Mouse (Mus musculus): ENCODE results near the gene St6galnac5. TPM values are rescaled to one million over a fixed set of nuclear protein-coding genes. Genes with fewer than 3 reads are reported as not detected.

The St6galnac5 gene
- polyA plus RNA-seq, 1 experiment, result 0.28 TPM

- TF ChIP-seq POLR2A (IDR thresholded peaks at IDR 0.05; ENCODE audit: low read depth, low read length), result no peak
- no peak for TF ChIP-seq CTCF (IDR thresholded peaks at IDR 0.05; ENCODE audit: extremely low read depth, insufficient read length, insufficient replicate concordance, low read depth, low read length)
- no peaks in the 10 kb centered on the region for H3K27me3 ChIP-seq (ENCODE audit: control insufficient read depth, insufficient read depth, low read length)
- no peaks in the 10 kb centered on the region for H3K36me3 ChIP-seq (ENCODE audit: control insufficient read depth, insufficient read depth, low read length)
- H3K27ac ChIP-seq (ENCODE audit: insufficient read depth, low read depth, low read length), result peak overlapping the region; percentile 79
- WGBS, result 66% methylated on average over 10 of the region's 10 CpGs
- H3K4me1 ChIP-seq (ENCODE audit: control insufficient read depth, insufficient read depth, insufficient read length, low read length), result no peaks in the 10 kb centered on the region
- peak overlapping the region; percentile 30 for H3K4me3 ChIP-seq (ENCODE audit: low read depth, low read length)
Measured at GRCm38 (mm10) chr3:152929256-152929787, 52.7 kb downstream of the St6galnac5 start.

- no peak overlapping the region for H3K4me3 ChIP-seq (ENCODE audit: low read depth, low read length)
- WGBS, result 69% methylated on average over 13 of the region's 13 CpGs
- TF ChIP-seq CTCF (IDR thresholded peaks at IDR 0.05; ENCODE audit: extremely low read depth, insufficient read length, insufficient replicate concordance, low read depth, low read length) (no peak), POLR2A (IDR thresholded peaks at IDR 0.05; ENCODE audit: low read depth, low read length) (no peak)
Measured at GRCm38 (mm10) chr3:152928287-152928975, 53.6 kb downstream of the St6galnac5 start.

GRCm38 (mm10) chr3:152926166-152926565 is 55.9 kb downstream of the St6galnac5 start:
- H3K27ac ChIP-seq (ENCODE audit: insufficient read depth, low read depth, low read length), result no peak overlapping the region
- no peaks in the 10 kb centered on the region for H3K4me1 ChIP-seq (ENCODE audit: control insufficient read depth, insufficient read depth, insufficient read length, low read length)
- H3K27me3 ChIP-seq (ENCODE audit: control insufficient read depth, insufficient read depth, low read length), result no peaks in the 10 kb centered on the region
- TF ChIP-seq POLR2A (IDR thresholded peaks at IDR 0.05; ENCODE audit: low read depth, low read length) (no peak), CTCF (IDR thresholded peaks at IDR 0.05; ENCODE audit: extremely low read depth, insufficient read length, insufficient replicate concordance, low read depth, low read length) (no peak)
- H3K36me3 ChIP-seq (ENCODE audit: control insufficient read depth, insufficient read depth, low read length), result no peaks in the 10 kb centered on the region
- 45% methylated on average over 4 of the region's 4 CpGs for WGBS
- no peak overlapping the region for H3K4me3 ChIP-seq (ENCODE audit: low read depth, low read length)

More at GRCm38 (mm10) chr3:152928287-152928975, 53.6 kb downstream of the St6galnac5 start:
- Histone ChIP-seq H3K27me3 (ENCODE audit: control insufficient read depth, insufficient read depth, low read length) (no peaks in the 10 kb centered on the region), H3K4me1 (ENCODE audit: control insufficient read depth, insufficient read depth, insufficient read length, low read length) (no peaks in the 10 kb centered on the region), H3K27ac (ENCODE audit: insufficient read depth, low read depth, low read length) (peak overlapping the region; percentile 79), H3K36me3 (ENCODE audit: control insufficient read depth, insufficient read depth, low read length) (no peaks in the 10 kb centered on the region)

- WGBS, result 78% methylated on average over 8 of the region's 8 CpGs
- TF ChIP-seq POLR2A (IDR thresholded peaks at IDR 0.05; ENCODE audit: low read depth, low read length) (no peak), CTCF (IDR thresholded peaks at IDR 0.05; ENCODE audit: extremely low read depth, insufficient read length, insufficient replicate concordance, low read depth, low read length) (no peak)
- Histone ChIP-seq H3K27me3 (ENCODE audit: control insufficient read depth, insufficient read depth, low read length) (no peaks in the 10 kb centered on the region), H3K4me3 (ENCODE audit: low read depth, low read length) (no peak overlapping the region), H3K4me1 (ENCODE audit: control insufficient read depth, insufficient read depth, insufficient read length, low read length) (no peaks in the 10 kb centered on the region), H3K27ac (ENCODE audit: insufficient read depth, low read depth, low read length) (no peak overlapping the region), H3K36me3 (ENCODE audit: control insufficient read depth, insufficient read depth, low read length) (no peaks in the 10 kb centered on the region)
Measured at GRCm38 (mm10) chr3:152925364-152925763, 56.7 kb downstream of the St6galnac5 start.

GRCm38 (mm10) chr3:152923530-152923929 is 58.5 kb downstream of the St6galnac5 start:
- TF ChIP-seq POLR2A (IDR thresholded peaks at IDR 0.05; ENCODE audit: low read depth, low read length) (no peak), CTCF (IDR thresholded peaks at IDR 0.05; ENCODE audit: extremely low read depth, insufficient read length, insufficient replicate concordance, low read depth, low read length) (no peak)
- Histone ChIP-seq H3K36me3 (ENCODE audit: control insufficient read depth, insufficient read depth, low read length) (no peaks in the 10 kb centered on the region), H3K4me3 (ENCODE audit: low read depth, low read length) (no peak overlapping the region), H3K4me1 (ENCODE audit: control insufficient read depth, insufficient read depth, insufficient read length, low read length) (no peaks in the 10 kb centered on the region), H3K27ac (ENCODE audit: insufficient read depth, low read depth, low read length) (no peak overlapping the region), H3K27me3 (ENCODE audit: control insufficient read depth, insufficient read depth, low read length) (no peaks in the 10 kb centered on the region)
- WGBS, result 28% methylated on average over 15 of the region's 15 CpGs

GRCm38 (mm10) chr3:152920365-152920764 is 61.7 kb downstream of the St6galnac5 start:
- TF ChIP-seq POLR2A (IDR thresholded peaks at IDR 0.05; ENCODE audit: low read depth, low read length), result no peak
- no peak for TF ChIP-seq CTCF (IDR thresholded peaks at IDR 0.05; ENCODE audit: extremely low read depth, insufficient read length, insufficient replicate concordance, low read depth, low read length)
- 58% methylated on average over 3 of the region's 3 CpGs for WGBS
- Histone ChIP-seq H3K4me1 (ENCODE audit: control insufficient read depth, insufficient read depth, insufficient read length, low read length) (no peaks in the 10 kb centered on the region), H3K36me3 (ENCODE audit: control insufficient read depth, insufficient read depth, low read length) (no peaks in the 10 kb centered on the region), H3K27me3 (ENCODE audit: control insufficient read depth, insufficient read depth, low read length) (no peaks in the 10 kb centered on the region), H3K27ac (ENCODE audit: insufficient read depth, low read depth, low read length) (no peak overlapping the region), H3K4me3 (ENCODE audit: low read depth, low read length) (no peak overlapping the region)

GRCm38 (mm10) chr3:152919101-152919500 is 62.9 kb downstream of the St6galnac5 start:
- Histone ChIP-seq H3K36me3 (ENCODE audit: control insufficient read depth, insufficient read depth, low read length) (no peaks in the 10 kb centered on the region), H3K4me3 (ENCODE audit: low read depth, low read length) (no peak overlapping the region), H3K27me3 (ENCODE audit: control insufficient read depth, insufficient read depth, low read length) (no peaks in the 10 kb centered on the region), H3K27ac (ENCODE audit: insufficient read depth, low read depth, low read length) (no peak overlapping the region), H3K4me1 (ENCODE audit: control insufficient read depth, insufficient read depth, insufficient read length, low read length) (no peaks in the 10 kb centered on the region)
- TF ChIP-seq POLR2A (IDR thresholded peaks at IDR 0.05; ENCODE audit: low read depth, low read length) (no peak), CTCF (IDR thresholded peaks at IDR 0.05; ENCODE audit: extremely low read depth, insufficient read length, insufficient replicate concordance, low read depth, low read length) (no peak)
- WGBS, result 57% methylated on average over 10 of the region's 10 CpGs

Measured in small intestine, adult 2 months (tissue).